Mouse (Mus musculus): ENCODE results near the gene Fcgr3.
"Not testable (repeated sequence)": the region's sequence is repeated elsewhere in the genome, so short reads cannot be mapped to it uniquely, and the experiment has no call there.

The Fcgr3 gene

DNA sequence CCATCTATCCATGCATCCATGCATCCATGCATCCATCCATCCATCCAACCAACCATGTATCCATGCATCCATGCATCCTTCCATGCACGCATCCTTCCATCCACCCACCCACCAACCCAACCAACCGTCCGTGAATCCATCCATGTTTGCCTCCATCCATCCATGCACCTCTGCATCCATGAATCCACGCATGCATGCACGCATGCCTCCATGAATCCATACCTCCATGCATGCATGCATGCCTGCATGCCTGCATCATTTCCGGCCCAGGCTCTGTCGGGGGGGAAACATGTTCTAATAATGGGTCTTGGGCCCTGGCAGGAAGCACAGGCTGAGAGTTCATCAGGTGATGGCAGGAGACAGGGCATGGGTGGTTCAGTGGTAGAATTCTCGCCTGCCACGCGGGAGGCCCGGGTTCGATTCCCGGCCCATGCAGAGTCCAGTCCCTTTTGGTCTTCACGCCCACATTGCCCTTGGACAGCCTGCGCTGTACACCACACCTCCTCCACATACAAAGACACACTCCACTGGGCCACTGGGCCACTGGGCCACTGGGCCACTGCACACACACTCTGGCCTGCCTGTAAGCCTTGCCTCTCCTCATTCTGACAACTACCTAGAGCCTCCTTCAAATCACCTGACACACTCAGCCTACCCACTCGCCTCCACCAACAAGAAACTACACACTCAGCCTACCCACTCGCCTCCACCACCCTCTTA lies 16.9 kb upstream of the Fcgr3 start:
- not testable (repeated sequence) for DNase-seq

DNA sequence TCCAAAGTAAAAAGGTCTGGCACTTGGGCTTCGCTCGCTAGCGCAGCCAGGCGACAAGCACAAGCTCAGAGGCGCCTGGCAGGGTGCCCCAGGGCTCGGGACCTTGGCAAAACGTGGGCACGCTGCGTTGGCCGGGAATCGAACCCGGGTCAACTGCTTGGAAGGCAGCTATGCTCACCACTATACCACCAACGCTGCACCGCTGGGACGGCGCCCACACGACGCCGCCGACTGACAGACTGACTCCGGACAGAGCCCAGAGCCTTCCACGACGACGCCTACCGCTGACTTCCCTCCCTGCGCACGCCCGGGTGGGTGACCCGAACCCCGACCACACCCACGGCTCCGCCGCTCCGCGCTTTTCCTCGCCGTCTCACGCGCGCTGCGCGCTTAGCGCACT lies 15.1 kb upstream of the Fcgr3 start:
- DNase-seq: not testable (repeated sequence)

DNA sequence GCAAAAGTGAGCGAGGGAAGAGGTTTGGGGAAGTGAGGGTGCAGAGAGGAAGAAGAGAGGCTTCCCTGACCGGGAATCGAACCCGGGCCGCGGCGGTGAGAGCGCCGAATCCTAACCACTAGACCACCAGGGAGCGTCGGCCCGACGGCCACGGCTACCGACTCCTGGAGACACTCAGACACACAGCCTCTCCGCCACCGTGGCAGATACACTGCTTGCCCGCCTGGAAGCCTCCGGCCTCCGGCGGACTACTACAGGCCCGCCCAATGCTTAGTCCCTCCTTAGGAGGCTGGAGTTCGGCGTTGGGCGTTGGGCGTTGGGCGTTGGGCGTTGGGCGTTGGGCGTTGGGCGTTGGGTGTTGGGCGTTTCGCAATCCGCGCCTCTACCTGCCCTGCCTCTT lies 14.6 kb upstream of the Fcgr3 start:
- not testable (repeated sequence) for DNase-seq

DNA sequence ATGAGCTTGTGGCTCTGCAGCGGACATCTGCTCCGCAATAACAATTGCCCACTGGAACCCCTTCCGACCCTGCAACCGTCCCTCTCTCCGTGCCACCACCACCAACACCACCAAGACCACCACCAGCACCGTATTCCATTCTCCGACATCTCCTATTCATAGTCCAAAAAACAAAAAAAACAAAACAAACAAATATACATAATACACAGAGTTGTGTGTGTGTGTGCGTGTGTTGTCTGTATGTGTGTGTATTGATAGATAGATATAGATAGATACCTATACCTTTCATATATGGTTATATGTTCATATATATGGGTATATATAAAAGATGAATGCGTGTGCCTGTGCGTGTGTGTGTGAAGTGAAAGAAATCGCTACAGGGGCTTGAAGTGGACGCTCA lies 13.7 kb upstream of the Fcgr3 start:
- DNase-seq: not testable (repeated sequence)

DNA sequence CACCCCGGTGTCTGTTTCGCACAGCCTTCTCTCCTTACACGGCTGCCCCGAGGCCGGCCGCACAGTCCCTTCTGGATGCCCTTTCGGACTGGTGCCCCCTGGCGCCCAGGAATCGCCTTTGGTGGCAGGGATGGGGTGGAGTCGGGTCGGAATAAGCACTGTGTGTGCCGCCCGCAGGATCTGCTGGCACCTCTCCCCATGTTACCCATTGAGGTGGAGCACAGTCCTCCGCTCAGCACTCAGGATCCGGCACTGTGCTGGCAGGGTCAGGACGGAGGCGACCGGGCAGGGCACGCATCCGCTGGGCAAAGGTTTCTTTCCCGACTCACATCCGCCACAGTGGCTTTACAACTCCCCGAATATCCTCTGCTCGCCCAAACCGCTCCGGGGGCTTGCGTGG lies 13.2 kb upstream of the Fcgr3 start:
- DNase-seq: not testable (repeated sequence)

DNA sequence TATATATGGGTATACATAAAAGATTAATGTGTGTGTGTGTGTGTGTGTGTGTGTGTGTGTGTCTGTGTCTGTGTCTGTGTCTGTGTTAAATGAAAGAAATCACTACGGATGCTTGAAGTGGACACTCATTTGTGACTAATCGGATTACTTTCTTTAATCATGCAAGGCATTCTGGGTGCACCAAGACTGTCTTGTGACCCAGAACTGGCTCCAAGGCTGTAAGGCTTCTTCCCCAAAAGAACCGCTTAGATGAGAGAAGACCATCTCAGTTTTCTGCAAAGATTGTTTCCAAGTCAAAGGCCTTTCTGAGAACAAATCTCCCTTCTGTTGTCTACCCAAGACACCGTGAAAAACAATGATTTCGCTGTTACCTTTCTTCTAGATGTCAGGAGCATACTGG lies 12.5 kb upstream of the Fcgr3 start:
- not testable (repeated sequence) for DNase-seq

DNA sequence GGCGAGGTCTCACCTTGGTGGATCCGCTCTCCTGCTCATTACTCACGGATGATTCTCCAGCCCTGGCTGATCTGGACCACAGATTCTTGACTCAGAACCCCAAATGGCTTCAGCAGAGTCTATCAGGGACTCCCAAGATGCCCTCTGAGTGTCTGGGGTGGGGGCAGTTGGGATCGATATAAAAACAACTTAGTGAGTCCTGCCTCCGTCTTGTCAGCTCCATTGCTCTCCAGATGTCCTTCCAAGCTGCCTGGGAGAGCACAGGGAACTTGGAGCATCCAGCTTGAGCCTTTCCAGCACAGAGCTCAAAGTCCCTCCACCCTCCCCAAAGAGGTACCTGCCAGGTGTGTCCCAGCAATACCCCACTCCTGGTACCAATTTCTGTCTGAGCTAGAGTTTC lies 11.4 kb upstream of the Fcgr3 start:
- DNase-seq: not testable (repeated sequence)

DNA sequence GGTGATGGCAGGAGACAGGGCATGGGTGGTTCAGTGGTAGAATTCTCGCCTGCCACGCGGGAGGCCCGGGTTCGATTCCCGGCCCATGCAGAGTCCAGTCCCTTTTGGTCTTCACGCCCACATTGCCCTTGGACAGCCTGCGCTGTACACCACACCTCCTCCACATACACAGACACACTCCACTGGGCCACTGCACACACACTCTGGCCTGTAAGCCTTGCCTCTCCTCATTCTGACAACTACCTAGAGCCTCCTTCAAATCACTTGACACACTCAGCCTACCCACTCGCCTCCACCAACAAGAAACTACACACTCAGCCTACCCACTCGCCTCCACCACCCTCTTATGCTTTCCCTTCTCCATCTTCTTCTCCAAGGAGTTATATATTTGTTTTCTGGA lies 9.5 kb upstream of the Fcgr3 start:
- DNase-seq: not testable (repeated sequence)

DNA sequence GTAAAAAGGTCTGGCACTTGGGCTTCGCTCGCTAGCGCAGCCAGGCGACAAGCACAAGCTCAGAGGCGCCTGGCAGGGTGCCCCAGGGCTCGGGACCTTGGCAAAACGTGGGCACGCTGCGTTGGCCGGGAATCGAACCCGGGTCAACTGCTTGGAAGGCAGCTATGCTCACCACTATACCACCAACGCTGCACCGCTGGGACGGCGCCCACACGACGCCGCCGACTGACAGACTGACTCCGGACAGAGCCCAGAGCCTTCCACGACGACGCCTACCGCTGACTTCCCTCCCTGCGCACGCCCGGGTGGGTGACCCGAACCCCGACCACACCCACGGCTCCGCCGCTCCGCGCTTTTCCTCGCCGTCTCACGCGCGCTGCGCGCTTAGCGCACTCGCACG lies 7.5 kb upstream of the Fcgr3 start:
- not testable (repeated sequence) for DNase-seq

DNA sequence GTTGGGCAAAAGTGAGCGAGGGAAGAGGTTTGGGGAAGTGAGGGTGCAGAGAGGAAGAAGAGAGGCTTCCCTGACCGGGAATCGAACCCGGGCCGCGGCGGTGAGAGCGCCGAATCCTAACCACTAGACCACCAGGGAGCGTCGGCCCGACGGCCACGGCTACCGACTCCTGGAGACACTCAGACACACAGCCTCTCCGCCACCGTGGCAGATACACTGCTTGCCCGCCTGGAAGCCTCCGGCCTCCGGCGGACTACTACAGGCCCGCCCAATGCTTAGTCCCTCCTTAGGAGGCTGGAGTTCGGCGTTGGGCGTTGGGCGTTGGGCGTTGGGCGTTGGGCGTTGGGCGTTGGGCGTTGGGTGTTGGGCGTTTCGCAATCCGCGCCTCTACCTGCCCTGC lies 7.0 kb upstream of the Fcgr3 start:
- DNase-seq: not testable (repeated sequence)

DNA sequence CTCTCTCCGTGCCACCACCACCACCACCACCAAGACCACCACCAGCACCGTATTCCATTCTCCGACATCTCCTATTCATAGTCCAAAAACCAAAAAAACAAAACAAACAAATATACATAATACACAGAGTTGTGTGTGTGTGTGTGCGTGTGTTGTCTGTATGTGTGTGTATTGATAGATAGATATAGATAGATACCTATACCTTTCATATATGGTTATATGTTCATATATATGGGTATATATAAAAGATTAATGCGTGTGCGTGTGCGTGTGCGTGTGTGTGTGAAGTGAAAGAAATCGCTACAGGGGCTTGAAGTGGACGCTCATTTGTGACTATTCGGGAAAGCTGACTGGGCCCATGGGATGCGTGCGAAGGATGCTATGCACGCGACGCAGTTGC lies 6.1 kb upstream of the Fcgr3 start:
- DNase-seq: not testable (repeated sequence)

DNA sequence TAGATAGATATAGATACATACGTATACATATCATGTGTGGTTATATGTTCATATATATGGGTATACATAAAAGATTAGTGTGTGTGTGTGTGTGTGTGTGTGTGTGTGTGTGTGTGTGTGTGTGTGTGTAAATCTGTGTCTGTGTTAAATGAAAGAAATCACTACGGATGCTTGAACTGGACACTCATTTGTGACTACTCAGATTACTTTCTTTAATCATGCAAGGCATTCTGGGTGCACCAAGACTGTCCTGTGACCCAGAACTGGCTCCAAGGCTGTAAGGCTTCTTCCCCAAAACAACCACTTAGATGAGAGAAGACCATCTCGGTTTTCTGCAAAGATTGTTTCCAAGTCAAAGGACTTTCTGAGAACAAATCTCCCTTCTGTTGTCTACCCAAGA lies 4.8 kb upstream of the Fcgr3 start:
- DNase-seq: peak; percentile 9

DNA sequence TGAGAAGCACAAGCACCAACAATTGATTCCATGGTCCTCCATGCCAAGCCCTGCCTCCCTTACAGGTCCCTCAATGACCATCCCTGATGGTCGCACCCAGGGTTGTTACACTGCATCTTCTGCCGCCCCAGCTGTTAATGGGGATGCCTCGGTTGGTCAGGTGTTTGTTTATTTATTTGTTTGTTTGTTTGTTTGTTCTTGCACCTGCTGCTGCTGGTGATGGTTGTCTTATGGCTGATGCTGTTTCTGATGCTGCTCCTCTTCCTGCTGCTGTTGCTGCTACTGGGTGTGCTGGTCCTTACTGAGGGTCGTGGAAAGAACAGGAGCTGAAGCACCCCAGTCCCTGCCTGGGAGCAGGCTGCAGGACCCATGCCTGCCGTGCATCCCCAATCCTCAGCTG lies 3.2 kb upstream of the Fcgr3 start:
- not testable (repeated sequence) for DNase-seq

DNA sequence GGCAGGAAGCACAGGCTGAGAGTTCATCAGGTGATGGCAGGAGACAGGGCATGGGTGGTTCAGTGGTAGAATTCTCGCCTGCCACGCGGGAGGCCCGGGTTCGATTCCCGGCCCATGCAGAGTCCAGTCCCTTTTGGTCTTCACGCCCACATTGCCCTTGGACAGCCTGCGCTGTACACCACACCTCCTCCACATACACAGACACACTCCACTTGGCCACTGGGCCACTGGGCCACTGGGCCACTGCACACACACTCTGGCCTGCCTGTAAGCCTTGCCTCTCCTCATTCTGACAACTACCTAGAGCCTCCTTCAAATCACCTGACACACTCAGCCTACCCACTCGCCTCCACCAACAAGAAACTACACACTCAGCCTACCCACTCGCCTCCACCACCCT lies 1.8 kb upstream of the Fcgr3 start:
- DNase-seq: peak; percentile 2

DNA sequence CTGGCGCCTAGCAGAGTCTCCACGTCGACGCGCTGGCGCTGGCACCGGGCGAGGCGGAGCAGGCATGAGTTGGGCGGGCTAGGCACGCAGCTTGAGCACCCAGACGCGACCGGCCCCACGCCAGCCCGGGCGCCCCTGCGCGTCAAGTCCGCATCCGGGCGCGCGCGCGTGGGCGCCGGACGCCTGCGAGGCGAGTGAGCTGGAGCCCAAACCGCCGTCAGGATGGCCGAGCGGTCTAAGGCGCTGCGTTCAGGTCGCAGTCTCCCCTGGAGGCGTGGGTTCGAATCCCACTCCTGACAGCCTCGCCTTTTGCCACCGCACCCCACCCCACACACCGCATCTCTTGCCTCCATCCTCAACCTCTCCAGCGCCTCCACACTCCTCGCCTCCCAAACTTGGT lies 1.0 kb upstream of the Fcgr3 start:
- DNase-seq: peak; percentile 43

DNA sequence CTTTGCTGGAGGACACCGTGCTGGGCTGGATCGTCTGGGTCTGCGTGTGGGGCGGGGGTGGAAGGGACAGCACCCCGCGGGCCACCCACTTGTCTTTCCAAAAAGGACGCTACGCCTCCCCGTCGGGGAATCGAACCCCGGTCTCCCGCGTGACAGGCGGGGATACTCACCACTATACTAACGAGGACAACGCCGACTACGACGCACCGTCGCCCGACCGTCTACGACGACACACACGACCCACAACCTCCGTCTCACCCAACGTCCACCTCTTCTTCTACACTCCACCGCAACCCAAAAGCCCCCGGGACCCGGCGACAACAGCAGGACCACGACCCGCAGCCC lies 480 bp upstream of the Fcgr3 start:
- DNase-seq: peak; percentile 63

DNA sequence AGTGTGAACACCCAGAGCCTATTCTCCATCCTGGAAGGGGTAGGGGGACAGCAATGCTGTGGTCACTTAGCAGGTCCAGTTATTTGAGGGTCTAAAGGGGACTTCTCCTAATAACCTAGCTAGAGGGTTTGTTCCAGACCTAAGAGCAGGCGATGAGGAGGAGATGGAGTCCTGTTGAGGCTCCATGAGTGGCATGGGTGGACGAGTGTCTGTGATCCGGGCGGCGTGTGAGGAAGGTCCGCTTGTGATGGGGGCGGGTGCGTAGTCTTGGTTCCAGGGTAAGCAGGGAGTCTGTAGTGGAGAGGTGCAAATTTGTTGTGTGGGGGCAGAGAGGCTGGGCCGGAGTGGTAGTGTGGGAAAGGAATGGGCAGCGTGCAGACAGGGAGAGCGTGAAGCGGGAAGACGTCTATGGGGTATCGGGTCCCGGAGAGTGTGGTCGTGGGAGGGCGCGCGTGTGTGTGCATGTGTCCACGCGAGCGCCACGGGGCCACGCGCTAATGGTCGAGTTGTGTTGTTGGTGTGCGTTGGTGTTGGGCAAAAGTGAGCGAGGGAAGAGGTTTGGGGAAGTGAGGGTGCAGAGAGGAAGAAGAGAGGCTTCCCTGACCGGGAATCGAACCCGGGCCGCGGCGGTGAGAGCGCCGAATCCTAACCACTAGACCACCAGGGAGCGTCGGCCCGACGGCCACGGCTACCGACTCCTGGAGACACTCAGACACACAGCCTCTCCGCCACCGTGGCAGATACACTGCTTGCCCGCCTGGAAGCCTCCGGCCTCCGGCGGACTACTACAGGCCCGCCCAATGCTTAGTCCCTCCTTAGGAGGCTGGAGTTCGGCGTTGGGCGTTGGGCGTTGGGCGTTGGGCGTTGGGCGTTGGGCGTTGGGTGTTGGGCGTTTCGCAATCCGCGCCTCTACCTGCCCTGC lies 905 bp downstream of the Fcgr3 start:
- peak; percentile 42 for DNase-seq

DNA sequence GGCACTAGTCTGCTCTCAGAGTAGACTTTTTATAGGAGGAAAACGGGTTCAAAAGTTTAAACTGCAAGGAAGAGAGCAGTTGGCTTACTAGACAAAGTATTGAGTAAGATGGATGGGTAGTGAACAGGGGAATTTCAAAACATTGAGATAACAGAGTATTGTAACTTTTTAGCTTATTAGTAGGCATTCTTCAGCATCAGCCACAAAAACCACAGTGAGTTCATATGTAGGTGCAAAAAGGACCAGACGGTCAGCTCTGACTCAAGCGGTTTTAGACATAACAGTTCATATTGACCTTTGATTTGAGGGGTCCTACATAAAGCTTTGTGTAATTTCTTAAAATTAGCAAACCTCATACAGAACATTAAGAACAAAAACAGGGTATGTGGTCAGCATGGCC lies 3.2 kb downstream of the Fcgr3 start:
- no peak for DNase-seq

DNA sequence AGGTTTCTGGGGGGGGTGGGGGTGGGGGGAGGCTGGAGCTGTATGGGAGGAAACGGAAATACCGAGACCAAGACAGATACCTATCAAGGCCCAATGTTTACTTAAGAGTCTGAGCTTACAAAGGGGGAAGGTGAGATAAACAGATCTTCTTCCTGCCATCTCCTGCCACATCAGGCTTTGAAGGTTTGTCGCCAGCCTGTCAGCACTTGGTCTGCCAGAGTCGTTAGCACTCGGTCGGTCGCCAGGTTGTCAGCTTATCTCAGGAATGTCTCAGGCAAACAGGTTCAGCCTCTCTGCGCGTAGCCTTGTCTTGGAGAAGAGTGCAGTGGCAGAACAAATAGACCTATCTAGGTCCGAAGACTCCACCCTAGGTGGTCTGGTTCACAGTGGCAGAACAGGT lies 4.3 kb downstream of the Fcgr3 start:
- peak; percentile 5 for DNase-seq

DNA sequence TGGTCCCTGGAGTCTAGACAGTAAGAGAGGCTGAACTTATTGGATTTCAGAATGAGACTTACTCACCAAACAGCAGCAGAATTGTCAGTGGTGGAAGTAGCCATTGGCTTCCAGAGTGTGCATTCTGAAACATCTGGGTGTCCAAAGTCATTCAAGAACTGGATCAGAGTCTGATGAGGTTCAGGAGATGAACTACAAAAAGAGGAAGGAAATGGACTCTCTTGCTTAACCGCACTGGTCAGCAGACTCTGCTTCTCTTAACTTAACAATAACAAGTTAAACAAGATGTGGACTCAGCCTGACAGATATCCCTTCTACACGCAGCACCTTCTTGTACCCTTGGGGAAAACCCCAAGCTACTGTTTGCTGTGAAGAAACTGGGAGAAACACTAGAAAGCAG lies 5.5 kb downstream of the Fcgr3 start:
- no peak for DNase-seq

DNA sequence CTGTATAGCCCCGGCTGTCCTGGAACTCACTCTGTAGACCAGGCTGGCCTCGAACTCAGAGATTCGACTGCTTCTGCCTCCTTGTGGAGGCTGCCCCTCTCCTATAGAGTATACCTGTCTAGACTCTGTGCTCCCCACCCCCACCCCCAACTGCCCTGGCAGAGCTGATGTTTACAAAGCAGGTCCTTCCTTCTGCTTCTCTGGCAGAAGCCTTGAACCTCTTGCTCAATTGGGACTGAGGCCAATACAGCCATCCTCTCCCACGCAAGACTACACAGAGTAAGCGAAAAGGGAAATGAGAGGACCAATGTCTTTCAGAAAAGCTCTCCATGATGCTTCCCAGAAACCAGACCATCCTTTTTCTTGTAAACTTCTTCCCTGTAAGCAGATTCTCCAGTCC lies 7.5 kb downstream of the Fcgr3 start:
- DNase-seq: no peak

DNA sequence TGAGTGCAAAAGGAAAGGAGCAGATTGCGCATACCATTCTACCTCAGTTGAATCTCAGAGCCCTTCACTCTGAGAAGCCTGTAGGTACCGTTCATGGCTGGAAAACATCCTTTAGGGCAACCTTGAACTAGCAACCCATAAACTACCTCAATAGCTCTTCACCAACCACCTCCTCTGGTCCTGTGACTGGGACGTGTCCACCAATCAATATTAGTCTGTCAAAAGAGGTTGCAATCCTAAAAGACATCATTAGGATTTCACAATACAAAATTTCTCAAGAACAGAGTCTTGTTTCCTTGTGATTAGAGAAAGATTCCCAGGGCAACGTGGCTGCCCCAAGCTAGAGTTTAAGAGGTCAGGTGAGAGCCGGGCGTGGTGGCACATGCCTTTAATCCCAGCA lies 11.4 kb downstream of the Fcgr3 start:
- DNase-seq: no peak

DNA sequence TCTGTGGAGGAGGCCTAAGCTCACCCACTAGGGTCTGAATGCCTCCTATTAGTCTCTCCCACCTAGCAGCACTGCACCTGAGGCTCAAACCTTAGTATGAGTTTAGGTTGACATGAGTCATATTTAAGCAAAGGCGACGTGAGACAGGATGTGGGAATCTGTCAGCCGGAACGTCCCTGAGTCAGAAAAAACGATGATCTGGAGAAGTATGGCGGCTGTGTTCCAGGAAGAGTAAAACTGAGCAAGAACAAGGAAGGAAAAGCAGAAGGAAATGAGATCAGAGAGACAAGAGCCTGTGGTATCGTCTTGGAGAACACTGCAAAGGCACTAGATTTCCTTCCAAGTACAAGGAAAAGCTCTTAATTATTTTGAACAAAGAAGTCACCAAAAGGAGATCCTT lies 14.0 kb downstream of the Fcgr3 start:
- DNase-seq: no peak

DNA sequence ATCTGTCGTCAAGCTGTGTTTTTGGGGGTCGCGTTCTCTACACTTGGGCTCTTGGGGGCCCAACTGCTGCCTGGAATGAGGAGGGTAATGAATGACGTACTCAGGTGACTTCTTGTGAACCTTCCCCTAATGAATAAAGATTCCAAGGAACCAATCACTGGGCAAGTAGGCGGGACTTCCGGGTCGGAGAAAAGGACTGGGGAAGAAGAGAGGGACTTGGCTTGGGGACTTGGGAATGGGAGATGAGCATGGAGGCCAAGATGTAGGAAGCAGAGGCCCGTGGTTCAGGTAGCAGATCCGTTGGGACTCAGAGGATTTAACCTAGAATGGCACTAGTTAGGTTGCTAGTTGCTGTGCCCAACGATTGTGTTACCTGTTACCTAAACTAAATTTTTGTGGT lies 15.5 kb downstream of the Fcgr3 start:
- no peak for DNase-seq

Data from thymus, postnatal 14 days (tissue).